ENCODE assay signal across 21 mouse cellular contexts in genomic region chr16:10910541-10910940, GRCm38 (mm10).
"Had no signal": no experiment of that assay in that cellular context is flagged by ENCODE, and none has a peak within 500 bp of the region (broad histone marks: within the 10 kb centered on the region; RNA-seq: fewer than 3 reads in every experiment).

No protein-coding gene starts in this region.

- H3K4me1 ChIP-seq: midbrain, embryonic 12.5 days; midbrain, embryonic 15.5 days had no signal

- ATAC-seq: liver, postnatal 0 days; lung, postnatal 0 days; midbrain, embryonic 15.5 days had no signal

- H3K27ac ChIP-seq: kidney, postnatal 0 days; layer of hippocampus, adult 2 months; left cerebral cortex, adult 2 months; limb, embryonic 12.5 days; limb, embryonic 15.5 days; liver, embryonic 14.5 days; macrophage; midbrain, embryonic 12.5 days; midbrain, embryonic 15.5 days; stomach, postnatal 0 days had no signal

- H3K4me2 ChIP-seq: limb, embryonic 12.5 days; limb, embryonic 15.5 days; liver, embryonic 11.5 days; lung, embryonic 14.5 days; midbrain, embryonic 12.5 days; midbrain, embryonic 15.5 days had no signal

- H3K4me3 ChIP-seq: layer of hippocampus, adult 2 months; left cerebral cortex, adult 2 months; limb, embryonic 12.5 days; limb, embryonic 15.5 days; midbrain, embryonic 12.5 days; midbrain, embryonic 15.5 days had no signal

- H3K36me3 ChIP-seq: limb, embryonic 12.5 days; limb, embryonic 15.5 days; midbrain, embryonic 12.5 days; midbrain, embryonic 15.5 days had no signal

- H3K9ac ChIP-seq: limb, embryonic 12.5 days; limb, embryonic 15.5 days; liver, embryonic 14.5 days; liver, postnatal 0 days; lung, embryonic 14.5 days; midbrain, embryonic 12.5 days; midbrain, embryonic 15.5 days had no signal

- H3K9me3 ChIP-seq: limb, embryonic 12.5 days; limb, embryonic 15.5 days; midbrain, embryonic 12.5 days; midbrain, embryonic 15.5 days had no signal

- DNase-seq: kidney, postnatal 25 days; layer of hippocampus, adult 9-11 months; layer of hippocampus, postnatal 36 days; liver, postnatal 0 days; lung, embryonic 14.5 days; right cerebral cortex, postnatal 4 days; thymus, adult 2 months; thymus, postnatal 14 days; thymus, postnatal 4 days had no signal

- H3K27me3 ChIP-seq: limb, embryonic 12.5 days; limb, embryonic 15.5 days; midbrain, embryonic 12.5 days; midbrain, embryonic 15.5 days had no signal
